Mouse (Mus musculus): Measurements from ENCODE around the gene Plk5.

DNA sequence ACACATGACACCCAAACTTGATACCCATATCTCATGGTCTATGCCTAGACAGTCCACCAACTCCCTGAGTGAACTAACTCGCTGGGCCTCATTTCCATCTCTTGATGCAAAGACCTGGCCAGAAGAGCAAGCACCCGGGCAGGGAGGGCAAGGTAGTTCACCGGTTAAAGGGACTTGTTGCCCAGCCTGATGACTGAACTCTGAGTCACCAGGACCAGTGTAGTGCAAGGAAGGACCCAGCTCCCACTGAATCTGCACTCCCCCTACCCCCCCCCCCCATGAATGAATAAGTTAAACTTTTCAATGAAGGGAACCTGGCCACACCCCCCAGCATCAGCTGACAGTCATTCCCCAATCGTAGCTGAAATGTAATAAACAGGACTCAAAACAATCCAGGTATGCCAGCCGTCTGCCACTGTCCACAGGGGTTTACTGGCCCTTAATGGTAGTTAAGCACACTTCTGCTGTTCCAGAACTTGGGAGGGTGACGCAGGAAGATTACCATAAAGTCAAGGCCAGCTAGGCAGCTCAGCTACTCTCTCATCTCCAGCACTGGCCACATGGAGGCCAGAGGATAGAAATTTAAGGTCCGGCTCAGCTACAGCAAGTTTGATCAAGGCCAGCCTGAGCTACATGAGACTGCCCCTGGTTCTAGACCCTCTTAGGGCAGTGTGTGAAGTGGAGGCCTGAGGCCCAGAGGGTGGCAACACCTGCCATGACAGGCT is 26.5 kb downstream of the Plk5 start:
- TF ChIP-seq POLR2A (IDR thresholded peaks at IDR 0.05; ENCODE audit: insufficient read depth, low read depth, low read length) (no peak), CTCF (IDR thresholded peaks at IDR 0.05) (no peak), EP300 (IDR thresholded peaks at IDR 0.05; ENCODE audit: insufficient read depth, low read depth, low read length) (no peak)

Data from heart, adult 2 months (tissue).